Mouse (Mus musculus) olfactory bulb, adult 2 months (tissue): Measurements from ENCODE around the gene Pole3.

Experiments
- CTCF ChIP-seq: fragments of 200-500 bp; IDR thresholded peaks from 2 replicates; pipeline ENCODE4 v1.5.1; 2012; ENCODE audit warnings: low read depth, mild to moderate bottlenecking, low read length, moderate library complexity; ENCODE audit not compliant: insufficient read depth
- POLR2A ChIP-seq: fragments of 200-500 bp; IDR thresholded peaks from 2 replicates; pipeline ENCODE4 v1.6.1; 2012; ENCODE audit warnings: mild to moderate bottlenecking, low read depth, low read length, moderate library complexity; ENCODE audit not compliant: insufficient read depth

- TF ChIP-seq CTCF = no peak
- no peak for TF ChIP-seq POLR2A
These were observed 14.9 kb downstream of the Pole3 start for GRCm38 (mm10) chr4:62509946-62510345.
